Mouse (Mus musculus) ovary, postnatal 14 days (tissue): ENCODE data around the gene Gm10197.

Source experiments
- DNase-seq: peaks from one replicate; pipeline ENCODE4 v3.0.0; 2022; ENCODE audit warnings: low spot score

Gene Gm10197

DNA sequence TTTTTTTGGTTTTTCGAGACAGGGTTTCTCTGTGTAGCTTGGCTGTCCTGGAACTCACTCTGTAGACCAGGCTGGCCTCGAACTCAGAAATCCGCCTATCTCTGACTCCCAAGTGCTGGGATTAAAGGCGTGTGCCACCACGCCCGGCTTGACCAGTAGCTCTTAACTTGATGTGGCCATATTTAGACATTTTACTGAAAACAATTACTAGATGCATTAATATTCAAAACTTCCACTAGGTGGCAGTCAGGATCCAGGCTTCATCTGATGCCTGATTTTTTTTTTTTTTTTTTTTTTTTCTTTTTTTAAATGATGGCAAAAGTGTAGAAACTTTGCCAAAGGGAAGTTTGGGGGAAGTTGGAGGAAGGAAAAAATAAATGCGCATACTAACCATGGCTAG, 23.0 kb upstream of the Gm10197 start:
- peak; percentile 36 for DNase-seq

DNA sequence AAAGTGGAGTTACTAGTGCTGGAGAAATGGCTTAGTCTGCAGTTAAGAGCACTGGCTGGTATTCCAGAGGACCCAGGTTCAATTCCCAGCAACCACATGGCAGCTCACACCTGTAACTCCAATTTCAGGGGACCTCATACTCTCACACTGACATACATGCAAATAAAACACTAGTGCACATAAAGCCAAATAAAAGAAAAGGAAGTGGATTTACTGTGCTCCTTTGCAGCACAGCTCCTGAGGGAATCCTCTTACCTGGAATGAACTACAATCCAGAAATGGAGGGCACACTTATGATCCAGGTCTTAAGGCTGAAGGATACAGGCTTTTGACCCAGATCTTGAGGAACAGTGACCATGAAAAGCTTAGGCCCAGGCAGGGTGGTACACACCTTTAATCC, 22.1 kb upstream of the Gm10197 start:
- no peak for DNase-seq

DNA sequence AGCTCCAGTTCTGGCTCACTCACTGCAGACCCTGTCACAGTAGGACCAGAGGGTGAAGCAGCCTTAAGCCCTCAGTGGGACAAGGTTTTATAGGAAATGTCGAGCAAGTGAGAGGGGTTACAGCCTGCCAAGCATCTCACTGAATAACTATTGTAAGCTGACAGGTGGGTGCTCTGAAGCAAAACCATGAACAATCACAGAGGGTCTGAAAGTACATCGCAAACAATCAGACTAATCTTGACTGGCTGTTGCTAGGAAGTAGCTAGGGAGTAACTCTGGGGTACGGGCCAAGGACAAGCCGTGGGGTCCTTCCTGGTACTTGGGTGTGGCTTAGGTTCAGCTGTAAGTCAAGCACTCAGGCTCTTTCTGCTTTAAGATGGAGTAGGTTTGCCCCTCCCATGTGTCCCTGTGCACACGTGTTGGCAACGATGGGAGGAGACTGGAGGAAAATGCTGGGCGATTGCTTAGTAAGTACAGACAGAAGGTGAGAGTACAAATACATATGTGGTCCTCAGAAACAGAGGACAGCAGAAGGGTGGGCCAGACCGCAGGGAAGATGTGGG, 21.3 kb upstream of the Gm10197 start:
- no peak for DNase-seq

DNA sequence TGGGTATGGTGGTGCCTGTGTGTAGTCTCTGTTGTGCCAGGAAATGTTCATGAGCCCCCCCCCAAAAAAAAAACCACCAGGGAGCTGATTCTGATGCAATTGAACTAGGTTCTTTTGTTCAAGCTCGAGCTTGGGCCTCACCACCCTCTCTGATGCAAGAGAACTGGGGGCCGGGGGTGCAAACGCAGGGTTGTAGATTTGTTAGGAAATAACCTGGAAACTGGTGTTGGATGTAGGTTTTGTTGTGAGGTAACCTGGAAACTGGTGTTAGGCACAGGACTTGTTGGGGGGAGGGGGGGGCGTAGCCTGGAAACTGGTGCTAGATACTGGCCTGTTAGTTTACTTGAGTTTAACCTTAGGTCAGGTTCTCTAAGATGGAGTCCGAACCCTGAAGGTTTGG, 20.2 kb upstream of the Gm10197 start:
- DNase-seq = no peak

DNA sequence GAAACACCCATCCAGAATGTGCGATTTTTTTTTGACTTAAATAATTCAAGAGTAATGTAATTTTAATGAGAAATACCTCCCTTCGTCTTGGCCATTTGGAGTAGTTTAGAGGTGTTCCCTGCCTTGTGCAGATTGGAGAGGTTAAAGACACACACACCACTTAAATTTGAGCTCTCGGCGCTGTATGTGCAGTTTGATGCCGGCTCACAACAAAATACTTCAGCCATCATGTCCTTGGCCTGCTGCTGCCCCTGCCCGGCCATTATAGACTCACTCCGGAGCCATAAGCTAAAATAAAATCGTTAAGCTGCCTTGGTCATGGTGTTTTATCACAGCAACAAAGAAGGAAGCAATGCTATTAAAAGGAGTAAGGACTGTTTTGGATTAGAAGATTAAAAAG, 19.8 kb upstream of the Gm10197 start:
- DNase-seq = no peak

DNA sequence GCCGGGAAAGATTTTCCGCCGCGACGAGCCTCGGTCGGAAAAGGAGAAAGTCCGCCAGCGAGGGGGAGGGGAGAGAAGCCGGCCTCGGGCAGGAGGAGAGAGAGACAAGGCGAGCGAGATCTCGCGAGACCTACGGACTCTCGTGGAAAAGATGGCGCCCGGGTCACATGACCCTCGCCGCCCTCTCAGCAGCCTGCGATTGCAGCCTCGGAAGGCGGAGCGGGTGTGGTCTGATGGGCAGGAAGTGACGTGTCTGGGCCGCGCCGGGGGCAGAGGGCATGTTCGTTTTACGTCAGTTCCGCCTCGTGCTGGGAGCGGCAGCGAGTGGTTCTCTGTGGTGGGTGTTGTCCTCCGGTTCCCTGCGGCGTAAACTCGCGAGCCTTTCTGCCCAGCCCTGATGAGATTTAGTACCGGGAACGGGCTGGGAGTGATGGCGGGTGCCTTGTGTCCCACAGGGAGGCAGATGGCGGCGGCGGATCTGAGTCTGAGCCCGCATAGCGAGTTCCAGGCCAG, 19.0 kb upstream of the Gm10197 start, which contains the start of gene Smndc1:
Smndc1 (minus strand) TSS at position 84 of the 513 bp plus-strand sequence.
- peak; percentile 95 for DNase-seq

DNA sequence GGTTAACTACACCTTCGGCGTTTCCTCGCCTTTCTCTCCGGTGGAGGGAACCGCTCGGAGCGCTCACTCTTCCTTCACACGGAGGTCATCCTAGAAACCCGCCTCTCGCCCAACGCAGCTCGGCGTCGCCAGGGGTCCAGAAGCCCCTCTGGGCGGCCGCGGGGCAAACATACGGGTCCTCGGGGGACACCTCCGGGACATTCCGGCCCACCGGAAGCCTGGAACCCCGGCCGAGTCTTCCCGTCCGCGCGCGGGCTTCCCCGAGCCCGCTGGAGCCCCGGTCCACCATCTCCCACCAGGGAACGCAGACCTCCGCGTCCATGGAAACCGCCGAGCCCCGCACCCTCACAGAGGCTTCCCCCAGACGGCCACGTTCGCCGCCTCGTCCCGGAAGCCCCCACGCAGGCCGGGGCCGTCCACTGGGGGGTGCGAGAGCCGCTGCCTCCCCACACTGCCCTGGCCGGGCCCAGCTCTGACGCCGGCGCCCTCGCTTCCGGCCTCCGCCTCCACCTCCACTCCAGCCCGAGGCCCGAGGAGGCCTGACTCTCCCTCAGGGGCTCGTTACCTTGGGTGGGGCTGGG, 18.4 kb upstream of the Gm10197 start:
- no peak for DNase-seq

DNA sequence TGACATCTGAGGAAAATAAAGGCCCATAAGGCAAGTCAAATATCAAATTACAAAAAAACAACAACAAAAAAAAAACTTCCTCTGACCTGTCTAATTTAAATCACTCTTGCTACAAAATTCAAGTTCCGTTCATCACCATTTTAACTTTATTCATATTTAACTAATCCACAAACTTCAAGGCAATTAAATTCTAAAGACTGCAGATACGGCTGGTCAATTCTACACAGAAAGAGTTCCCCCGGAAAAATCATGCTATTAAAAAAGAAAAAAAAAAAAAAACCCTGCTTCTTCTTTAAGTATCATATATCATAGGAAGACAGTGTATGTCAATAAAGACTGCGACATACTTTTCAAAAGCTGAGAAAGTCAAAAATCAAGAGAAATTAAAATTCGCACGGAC, 17.9 kb upstream of the Gm10197 start:
- no peak for DNase-seq

DNA sequence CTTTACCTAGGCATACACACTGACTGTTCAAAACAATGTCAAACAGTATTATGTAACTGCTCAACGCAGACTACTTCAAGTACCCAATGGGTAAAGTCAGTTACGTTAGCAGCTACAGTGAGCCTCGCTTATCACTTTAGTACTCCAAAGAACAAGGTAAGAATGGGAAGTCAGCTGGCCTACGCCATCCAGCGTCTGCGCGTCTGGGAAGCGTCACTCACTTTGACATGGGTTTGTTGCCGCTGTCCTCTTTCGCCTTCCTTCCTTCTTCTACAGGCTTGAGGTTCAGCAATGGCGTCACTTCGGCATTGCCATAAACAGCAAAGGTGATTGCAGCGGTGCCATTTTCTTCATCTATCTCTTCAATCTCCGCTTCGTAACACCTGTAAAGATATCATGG, 11.8 kb upstream of the Gm10197 start:
- no peak for DNase-seq

DNA sequence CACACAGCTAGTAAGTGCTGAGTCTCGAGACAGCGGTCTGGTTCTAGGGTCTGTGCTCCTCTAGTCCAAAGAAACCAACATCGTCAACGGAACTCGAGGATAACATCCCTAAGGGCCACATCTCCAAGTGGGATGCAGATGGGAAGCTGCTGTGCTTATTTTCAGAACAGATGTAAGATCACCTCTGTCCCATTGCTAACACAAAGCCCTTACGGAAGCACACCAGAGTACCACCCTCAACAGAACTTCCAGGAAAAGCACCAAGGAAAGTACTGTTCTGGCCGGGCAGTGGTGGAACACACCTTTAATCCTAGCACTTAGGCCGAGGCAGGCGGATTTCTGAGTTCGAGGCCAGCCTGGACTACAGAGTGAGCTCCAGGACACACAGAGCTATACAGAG, 6.9 kb upstream of the Gm10197 start:
- DNase-seq = no peak

DNA sequence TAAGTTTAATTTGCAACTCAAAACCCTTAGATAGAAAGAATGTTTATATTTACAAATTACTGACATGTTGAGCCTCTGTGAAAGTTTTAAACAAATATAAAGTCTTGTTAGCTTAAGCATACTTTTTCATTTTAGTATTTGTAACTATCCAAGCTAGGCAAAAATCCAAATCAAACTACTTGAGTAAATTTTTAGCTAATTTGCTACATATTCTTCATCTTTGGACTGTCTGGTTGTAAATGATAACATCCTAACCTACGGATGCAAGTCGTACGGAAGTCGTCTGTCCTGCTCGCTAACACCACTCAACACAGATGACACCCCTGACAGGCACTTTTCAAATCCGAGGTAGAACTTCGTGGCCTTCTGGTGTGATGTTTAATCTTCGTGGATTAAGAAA, 6.1 kb upstream of the Gm10197 start:
- no peak for DNase-seq

DNA sequence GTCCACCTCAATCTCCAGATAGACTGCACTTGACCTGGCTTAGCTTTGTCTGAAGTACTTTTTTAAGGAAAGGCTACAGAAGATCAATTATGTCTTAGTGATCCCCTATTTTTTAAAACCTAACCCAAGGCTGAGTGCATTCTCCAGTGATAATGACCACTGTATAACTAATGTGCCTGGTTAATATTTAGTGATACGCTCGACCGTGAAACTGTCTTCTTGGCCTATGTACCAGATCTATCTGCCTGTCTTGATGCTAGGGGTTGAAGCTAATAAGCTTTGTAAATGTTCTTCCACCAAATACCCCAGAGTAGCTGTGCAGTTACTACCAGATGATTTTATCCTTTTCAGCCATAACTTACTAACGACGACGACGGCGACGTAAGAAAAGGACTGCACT, 4.2 kb upstream of the Gm10197 start:
- no peak for DNase-seq

DNA sequence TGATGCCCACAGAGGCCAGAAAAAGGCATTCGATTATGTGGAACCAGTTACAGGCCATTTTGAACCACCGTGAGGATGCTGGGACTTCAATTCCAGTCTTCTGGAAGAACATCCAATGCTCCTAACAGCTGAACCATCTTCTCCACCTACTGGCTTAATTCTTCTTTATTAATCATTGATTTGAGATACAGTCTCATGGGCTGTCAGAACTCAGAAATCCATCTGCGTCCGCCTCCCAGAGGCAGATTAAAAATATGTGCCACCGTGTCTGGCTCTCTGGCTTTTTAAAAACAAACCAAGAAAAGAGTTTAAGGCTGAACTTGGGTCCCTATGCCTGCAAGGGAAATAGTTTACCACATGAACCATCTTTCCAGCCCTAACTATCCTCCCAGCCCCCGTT, 3.7 kb upstream of the Gm10197 start:
- DNase-seq = no peak

DNA sequence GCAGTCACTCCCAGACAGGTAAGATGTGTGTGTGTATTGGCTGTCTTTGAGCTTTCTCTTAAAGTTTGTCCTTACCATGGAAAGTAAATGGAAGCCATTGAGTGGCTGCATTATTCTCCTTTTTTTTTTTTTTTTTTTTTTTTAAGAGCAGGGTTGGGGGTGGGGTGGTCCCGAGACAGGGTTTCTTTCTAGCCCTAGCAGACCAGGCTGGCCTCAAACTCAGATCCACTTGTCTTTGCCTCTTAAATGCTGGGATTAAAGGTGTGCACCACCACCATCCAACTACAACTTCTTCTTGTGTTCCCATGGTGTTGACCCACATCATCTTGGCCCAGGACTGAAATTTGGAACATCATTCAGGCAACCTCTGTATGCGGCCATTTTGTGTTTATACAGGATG, 2.0 kb upstream of the Gm10197 start:
- no peak for DNase-seq

DNA sequence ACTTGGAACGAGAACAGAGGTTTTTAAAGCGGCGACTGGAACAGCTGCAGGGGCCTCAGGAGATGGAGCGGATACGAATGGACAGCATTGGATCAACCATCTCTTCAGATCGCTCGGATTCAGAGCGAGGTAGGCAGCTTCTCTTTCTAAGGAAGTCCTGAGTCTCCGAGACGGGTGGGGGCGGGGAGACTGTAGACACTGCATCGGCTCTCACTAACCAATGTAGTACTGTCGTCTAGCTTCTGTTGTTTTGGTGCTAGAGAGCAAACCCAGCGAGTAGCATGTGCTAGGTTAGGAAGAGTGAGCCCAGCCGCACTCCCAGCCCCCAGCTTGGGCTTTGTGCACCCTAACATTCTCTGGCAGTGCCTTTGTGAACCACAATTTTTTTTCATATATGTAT, 1.3 kb downstream of the Gm10197 start:
- DNase-seq = no peak

DNA sequence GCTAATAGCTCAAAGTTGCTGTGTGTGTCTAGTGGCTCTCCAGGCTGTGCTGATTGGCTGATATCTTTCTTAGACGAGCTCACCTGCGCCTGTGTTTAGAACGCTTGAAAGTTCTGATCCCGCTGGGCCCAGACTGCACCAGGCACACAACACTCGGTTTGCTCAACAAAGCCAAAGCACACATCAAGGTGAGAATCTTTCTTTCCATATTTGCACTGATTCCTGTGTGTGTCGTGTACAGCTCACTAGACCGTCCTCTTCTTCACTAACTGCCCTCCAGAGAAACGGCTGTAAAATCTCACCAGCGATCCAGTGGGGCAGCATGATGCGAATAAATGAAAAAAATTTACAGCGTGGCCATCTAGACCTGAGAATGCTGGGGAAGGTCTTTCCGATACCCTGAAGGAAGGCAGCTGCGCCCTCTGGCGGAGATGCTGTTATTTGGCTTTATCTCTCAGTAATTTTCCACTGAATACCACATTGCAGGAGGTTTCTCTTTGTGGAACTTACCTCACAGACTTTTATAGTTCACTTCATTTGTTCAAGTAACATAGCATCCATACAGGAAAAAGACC, 2.0 kb downstream of the Gm10197 start:
- peak; percentile 73 for DNase-seq

DNA sequence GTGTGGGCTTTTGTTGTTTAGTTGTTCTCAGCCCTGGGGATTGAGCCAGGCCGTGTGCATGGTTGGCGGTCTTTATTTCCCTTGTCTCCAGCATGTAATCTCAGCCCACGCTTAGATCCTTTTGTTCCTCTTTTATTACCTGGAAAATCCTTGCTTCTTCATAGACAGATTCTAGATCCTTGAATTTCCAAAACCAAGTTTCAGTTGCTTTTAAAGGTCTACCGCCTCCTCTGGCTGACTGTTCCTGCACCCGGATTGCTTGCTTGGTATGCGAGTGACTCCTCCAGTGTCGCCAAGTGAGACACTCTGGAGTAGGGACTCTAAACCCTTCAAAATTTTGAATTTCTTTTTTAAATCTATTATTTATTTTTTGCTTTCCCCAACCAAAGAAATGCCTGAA, 4.7 kb downstream of the Gm10197 start:
- DNase-seq = no peak

DNA sequence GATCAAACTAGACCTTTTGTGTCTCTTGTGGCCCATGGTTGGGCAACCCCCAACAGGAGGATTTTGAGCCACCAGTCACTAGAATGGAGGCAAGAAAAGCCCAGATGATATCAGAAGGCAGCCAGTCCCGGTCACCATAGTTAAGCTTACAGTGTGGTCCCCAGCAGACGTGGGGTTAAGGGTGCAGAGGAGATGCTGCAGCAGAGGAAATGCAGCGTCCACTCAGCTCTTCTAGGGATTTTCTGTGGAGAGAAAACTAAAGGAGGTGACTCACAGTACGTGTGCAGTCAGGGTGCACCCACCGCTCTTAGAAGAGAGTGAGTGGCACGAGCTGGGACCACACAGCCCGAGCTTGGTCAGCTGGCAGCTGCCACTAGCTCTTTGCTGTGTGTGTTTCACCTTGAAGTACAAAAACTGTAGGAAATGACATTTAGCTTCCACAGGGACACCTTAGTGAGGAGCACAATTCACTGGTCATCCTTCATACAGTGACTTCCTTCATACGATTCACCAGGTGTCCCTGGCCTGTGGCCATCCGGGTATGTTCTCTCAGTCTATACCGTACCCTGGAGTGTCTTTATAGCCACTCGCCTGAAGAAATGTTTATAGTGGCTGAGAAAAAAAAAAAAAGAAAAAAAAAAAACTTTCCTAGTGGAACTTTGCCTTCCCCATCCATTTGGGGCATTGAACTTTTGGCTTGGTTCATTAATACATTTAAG, 5.3 kb downstream of the Gm10197 start:
- DNase-seq = no peak

DNA sequence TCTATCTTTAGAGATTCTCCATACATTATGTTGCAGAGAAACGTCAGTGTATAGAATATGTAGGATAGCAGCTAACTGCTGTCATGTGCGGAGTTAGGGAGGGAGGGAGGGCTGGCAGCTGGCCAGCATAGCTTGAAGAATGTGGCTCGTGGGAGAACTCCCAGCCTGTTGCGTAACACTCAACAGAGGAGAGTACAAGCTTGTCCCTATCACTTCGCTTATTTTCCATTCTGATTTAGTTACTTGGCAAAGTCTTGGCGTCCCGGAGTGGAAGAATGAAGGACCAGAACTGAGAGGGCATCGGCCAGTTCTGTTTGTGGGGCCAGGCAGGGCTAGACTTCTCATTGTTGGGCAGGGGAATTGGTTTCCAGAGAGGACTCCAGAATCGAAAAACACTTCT, 6.6 kb downstream of the Gm10197 start:
- peak; percentile 39 for DNase-seq

DNA sequence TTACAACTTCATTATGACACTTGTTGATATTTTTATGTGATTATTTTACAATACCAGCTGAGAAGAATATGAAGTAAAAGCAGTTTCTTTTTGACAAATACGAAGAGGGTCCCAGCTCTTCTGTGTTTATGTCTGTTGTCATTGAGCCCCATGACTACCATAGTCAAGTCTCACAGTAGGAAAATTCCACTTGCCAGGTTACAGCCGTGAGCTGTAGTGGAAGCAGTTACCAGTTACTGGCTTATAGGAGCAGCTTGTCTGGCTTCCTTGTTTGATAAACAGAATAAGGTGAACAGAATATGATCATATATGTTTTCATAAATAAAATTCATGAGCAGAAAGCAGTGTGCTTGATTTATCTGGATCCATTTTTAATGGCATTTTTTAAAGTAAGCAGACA, 7.0 kb downstream of the Gm10197 start:
- DNase-seq = no peak

DNA sequence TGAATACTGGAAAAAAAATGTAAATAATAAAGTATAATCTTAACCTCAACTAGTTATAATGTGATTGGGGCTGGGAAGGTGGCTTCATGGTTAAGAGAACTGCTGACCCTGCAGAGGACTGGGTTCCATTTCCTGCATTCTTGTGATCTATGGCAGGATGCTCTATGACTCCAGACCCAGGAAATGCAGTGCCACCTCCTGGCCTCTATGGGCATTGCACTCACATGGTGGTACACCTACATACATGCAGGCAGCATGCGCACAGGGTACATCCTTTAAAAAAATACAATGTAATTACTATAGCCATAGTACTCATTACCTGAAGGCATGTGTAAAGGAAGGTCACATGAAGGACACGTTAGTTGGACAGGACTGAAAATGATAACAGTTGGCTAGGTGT, 8.6 kb downstream of the Gm10197 start:
- DNase-seq = no peak

DNA sequence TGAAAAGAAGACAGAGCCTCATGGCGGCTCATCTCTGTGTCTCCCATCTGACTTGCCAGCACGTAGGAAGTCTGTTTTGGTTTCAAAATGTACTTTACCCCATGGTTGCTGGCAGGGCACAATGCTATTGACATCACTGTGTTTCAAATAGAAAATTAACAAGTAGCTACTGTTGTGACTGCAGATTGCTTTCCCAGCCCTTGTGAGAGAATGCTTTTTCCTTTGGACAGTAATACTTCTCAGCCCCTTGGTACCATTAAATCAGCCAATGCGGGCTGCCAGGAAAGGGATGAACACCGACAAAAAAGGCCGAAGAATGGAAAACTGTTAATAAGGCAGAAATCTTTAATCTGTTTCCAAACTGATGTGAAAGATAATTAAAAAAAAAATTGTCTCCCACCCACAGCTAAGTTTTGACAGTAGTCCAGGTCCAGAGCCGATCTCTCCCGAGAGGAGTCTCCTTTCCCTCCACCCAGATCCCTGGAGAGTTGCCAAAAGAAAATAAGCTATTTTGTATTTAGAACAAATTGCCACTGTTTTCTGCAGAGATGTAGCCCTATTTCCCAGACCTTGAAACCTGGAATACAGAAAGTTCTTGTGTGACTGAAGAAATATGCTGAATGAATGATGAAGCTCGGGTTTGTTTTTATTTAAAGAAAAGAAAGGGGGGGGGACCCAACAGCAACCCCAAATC, 11.2 kb downstream of the Gm10197 start:
- no peak for DNase-seq
